Mouse (Mus musculus) 3T3-L1 (cell line): Measurements from ENCODE around the gene Ankrd11.

Source experiments
- DNase-seq: peaks from one replicate; pipeline ENCODE4 v3.0.0-alpha.2; 2015; ENCODE audit warnings: low read depth, low spot score

The Ankrd11 gene

DNA sequence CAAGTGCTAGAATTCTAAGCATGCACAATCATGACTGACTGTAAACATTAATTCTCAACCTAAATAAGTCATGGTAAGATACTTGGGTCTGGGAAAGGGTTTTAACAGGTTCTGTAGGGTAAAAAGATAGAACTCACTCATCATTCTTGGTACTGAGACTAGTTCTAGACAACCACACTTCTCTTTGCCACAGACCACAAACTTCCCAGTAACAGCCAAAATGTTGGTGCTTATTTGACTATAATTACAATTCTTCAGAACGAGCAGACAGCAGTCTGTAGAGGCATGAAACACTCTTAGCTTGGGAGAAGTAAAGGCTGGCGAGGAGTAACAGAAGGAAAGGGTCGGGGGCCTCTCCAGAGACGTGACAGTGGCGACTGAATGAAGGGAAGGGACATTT, 80.0 kb downstream of the Ankrd11 start:
- DNase-seq, result no peak

DNA sequence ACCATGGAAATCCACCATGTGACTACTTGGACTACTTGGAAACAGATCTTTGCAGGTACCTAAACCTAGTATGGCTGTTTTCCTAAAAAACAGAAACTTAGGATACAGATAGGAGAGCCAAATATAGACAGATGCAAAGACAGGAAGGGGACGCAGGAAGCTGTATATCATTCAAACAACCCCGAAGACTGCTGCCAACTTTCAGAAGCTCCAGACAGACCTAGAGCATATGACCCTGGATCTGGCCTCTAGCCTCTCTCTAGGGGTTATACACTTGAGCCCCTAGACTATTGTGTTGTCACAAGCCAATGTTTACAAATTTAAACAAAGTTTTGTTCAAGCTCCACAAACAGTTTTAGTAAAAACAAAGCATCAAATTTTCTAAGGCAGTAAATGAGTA, 80.6 kb downstream of the Ankrd11 start:
- peak; percentile 22 for DNase-seq

DNA sequence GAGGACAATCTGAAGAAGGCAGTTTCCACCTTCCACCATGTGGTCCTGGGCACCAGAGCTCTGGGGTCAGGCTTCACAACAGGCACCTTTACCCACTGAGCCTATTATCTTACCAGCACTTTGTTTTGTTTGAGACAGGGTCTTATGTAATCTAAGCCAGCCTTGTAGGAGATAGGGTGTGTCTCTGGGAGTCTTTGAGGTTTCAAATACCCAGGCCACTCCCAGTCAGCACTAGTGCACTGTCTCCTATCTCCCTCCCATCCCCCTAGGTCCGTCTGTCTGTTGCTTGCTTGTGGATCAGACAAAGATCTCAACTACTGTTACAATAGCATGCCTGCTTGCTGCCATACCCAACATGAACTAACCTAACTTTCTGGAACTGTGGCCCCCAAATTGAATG, 81.1 kb downstream of the Ankrd11 start:
- DNase-seq, result no peak

- DNase-seq, result no peak
These were observed 81.8 kb downstream of the Ankrd11 start for GRCm38 (mm10) chr8:122960323-122960722.

DNA sequence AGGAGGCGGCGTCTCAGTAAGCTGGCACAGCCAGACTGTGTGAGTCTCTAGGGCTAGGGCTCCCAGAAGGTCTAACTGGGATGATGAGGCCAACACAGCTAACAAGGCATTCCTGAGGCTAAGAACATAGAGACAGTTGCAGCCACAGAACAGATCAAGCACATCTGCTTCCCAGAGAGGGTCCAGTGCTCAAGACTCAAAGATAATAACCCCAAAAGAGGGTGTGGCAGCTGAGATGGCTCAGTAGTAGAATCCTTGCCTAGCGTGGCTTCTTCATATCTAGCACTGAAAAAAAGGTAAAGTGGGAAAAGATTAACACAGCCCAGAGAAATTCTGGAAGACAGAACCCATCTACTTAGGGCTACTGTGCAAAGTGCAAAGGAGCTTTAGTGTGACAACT, 86.1 kb downstream of the Ankrd11 start:
- no peak for DNase-seq

GRCm38 (mm10) chr8:122955195-122955594, 86.9 kb downstream of the Ankrd11 start:
- no peak for DNase-seq

- no peak for DNase-seq
These were observed 87.8 kb downstream of the Ankrd11 start for GRCm38 (mm10) chr8:122954090-122954799.

GRCm38 (mm10) chr8:122953028-122953427, 89.0 kb downstream of the Ankrd11 start:
- DNase-seq, result no peak

GRCm38 (mm10) chr8:122951456-122951855, 90.6 kb downstream of the Ankrd11 start:
- no peak for DNase-seq

GRCm38 (mm10) chr8:122949701-122950100, 92.4 kb downstream of the Ankrd11 start:
- no peak for DNase-seq

DNA sequence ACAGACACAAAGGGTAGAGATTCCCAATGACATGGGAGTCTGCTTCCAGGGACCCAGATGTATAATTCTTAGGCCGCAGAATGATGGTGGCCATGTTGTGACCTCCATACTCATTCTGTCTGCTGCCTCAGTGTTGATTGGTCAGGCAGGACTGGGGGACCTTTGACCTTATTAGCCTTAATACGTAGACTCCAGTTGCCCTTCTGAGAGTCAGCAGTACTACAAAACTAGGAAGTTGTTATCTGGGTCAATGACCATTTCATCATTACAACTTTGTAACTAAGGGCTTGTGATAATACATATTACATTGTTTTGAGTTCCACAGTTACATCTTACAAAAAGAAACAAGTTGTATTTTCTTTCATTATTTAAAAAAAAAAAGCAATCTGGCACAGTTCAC, 96.3 kb downstream of the Ankrd11 start:
- no peak for DNase-seq

DNA sequence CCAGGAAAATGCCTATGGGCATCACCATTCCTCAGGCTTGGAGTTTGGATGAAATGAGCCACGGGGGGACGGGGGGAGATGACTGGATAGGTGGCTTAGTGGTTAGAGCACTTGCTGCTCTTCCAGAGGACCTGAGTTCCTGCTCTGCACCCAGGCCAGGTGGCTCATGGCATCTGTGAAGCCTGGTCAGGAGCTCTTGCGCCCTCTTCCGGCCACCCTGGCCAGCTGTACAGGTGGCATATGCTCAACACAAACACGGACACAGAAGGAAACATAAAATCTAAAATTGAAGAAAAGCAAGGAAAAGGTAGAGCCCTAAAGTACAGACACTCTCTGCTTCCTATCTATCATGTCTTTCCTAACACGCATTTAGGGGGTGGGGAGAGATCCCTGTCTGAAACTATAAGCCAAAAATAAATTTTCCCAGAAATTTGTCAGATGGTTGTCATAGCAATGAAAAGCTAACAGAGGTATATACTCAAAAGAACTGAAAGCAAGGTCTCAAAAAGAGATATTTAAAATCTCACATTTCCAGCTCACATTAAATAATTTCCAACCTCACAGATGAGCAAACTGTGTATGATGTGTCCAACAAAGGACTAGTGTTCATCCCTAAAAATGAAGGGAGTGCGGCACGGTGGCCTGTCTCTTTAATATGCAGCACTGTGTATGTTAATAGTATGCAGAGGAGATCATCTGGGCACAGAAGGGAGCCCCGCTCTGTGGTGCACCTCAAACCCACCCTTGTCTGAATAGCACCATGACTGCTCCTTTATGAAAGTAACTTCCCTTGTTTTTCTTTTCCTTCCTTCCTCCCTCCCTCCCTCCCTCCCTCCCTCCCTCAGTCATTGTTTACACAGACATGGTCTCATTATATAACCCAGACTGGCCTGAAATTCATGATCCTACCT, 99.0 kb downstream of the Ankrd11 start:
- DNase-seq, result no peak

DNA sequence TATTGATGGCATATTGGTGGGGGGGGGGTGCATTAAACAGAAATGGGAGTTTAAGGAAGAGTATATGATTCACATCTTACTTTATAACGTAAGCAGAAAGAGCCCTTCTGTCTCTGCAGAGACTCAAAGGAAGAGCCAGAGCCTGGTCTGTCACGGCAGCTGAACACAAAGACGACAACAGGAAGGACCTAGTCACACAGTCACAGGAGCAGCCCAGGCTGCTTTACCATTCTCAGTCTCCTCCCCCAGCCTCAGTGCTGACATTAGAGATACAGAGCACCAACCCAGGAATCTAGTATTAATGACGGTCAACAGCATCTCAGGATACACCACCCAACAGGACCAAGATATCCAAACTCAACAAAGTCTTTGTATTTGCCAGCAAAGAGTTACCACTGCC, 103.5 kb downstream of the Ankrd11 start:
- DNase-seq, result no peak

DNA sequence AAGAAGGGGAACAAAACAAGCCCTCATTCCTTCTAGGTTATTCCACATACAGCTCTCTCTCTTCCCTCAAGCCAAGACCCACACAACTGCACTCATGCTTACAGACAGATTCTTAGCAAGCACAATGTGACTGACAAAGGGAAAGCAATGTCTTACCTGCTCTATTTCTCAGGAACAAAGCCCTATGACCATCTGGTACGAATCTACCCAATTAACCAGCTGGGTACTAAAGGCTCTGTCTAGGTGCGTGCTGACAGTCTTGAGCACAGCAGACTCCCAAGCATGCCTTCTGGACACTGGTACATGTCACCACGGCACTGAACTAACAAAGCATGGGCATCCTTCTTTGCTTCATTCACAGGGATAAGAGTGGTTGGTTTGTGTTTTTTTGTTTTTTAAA, 103.9 kb downstream of the Ankrd11 start:
- no peak for DNase-seq

- no peak for DNase-seq
These were observed 104.5 kb downstream of the Ankrd11 start for GRCm38 (mm10) chr8:122937545-122938053.

DNA sequence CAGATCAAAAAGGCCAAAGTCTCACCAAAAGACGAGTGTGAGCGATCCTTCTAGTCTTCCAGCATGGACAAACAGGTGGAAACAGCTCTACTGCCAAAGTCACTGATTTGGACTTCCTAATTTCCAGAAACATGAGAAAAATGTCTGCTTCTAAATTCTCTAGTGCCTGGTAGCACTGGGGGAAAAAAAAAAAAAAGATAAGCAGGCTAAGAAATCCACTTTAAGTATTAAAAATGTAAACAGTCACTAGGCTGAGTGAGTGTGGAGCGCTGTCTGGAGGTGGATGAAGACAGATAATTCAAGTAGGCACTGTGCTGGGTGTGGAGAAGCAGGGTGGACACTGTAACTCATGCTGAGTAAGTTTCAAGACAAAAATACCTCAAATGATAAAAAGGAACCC, 106.2 kb downstream of the Ankrd11 start:
- DNase-seq, result no peak

DNA sequence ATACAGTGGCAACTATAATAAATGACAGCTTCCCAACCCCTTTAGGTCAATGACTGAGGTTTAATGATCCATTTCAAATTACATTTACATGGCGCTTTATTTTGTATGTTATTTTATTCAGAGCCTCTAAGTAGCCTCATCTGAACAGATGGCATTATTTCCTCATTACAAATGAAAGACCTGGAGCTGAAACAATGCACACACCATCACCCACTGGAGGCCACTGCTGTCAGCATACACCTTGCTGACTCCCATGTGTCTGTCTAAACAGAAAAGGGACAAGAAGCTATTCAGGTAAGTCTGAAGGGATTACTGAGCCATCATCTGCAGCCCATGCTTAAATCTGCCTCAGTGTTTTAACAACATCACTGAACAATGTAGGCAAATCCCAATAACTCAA, 107.0 kb downstream of the Ankrd11 start:
- DNase-seq, result no peak

GRCm38 (mm10) chr8:122933973-122934372, 108.1 kb downstream of the Ankrd11 start:
- DNase-seq, result peak; percentile 76

- DNase-seq, result no peak
These were observed 109.5 kb downstream of the Ankrd11 start for GRCm38 (mm10) chr8:122932561-122932959.

DNA sequence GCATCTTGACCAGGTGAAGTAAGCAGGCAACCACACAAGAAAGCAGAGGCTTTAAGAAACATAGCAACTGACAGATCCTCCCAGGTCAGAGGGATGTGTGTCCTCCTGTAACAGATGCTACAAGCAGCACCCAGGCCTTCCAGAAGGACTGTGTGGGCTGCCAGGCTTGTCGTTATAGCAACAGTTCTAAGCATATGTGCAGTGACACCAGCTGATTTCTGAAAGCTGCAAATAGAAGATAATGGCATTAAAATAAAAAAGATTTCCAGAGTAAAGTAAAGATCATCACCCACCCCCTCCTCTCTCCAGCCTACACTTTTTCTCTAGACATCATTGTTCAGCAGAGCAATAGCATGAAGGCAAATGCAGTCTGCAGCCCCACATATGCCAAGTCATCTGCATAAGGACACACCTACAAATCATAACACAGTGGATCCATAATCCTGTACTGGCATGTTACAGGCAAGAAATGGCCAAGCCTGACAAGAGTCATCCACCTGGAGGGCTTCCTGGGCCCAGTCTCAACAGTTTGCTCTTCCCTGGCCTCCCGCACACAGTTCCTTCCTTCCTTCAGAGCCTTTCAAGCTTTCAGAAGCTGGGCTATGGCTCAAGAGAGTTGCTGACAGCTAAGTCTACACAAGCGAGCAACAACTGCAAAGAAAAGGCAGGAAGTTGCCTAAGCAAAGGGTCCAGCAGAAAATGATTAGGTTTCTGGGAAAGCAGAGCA, 110.1 kb downstream of the Ankrd11 start:
- no peak for DNase-seq

DNA sequence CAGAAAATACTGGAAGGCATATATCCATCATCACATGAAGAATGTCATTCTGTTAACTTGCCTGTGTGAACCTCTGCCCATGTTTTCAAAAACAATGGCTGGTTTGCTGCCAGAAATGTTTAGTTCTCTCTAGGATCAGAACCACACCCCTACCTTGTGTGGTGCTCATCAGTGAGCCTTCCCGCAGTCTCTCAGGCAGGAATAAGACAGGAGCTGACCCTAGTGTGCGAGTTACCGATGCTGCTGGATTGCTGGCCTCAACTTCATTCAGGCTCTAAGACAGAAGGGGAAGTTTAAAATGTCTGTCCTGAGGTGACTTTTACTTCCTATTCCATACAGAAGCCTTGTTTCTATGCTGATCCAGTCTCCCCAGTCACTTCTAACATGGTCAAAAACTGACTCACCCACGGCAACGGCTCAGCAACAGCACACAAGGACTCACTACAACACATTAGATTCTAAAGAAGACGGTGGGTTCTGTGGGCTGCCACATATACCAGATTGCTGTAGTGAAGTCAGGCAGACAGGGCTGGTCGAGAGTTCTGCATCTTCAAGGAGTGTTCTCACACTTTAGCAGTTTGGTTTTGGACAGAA, 113.3 kb downstream of the Ankrd11 start:
- peak; percentile 20 for DNase-seq

DNA sequence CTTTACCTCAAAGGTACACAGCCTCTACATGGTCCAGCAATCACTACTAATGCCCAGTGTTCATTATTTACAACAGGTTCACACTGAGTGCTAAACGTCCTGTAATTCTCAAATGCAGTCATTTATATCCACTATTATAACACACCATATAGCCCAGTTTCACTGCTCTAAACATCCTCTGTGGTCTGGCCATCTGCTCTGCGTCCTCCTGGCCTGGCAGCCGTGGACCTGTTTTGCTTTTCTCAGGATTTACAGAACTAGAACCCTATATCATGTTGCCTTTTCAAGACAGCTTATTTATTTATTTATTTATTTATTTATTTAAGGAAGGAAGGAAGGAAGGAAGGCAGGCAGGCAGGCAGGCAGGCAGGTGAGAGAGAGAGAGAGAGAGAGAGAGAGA, 114.2 kb downstream of the Ankrd11 start:
- no peak for DNase-seq
